Mouse (Mus musculus): ENCODE measurements around the gene Adcy5.

GRCm38 (mm10) chr16:35270353-35270934, 115.8 kb downstream of the Adcy5 start:
- no peak for TF ChIP-seq TCF3 (IDR thresholded peaks at IDR 0.05; ENCODE audit: insufficient read length, low read depth)
- TF ChIP-seq POLR2A (IDR thresholded peaks at IDR 0.05; ENCODE audit: insufficient read length, low read depth), result no peak
- TF ChIP-seq E2F4 (IDR thresholded peaks at IDR 0.05; ENCODE audit: insufficient read depth), result no peak
- no peak for TF ChIP-seq POLR2AphosphoS2 (IDR thresholded peaks at IDR 0.05; ENCODE audit: insufficient read length, low read depth)
- TF ChIP-seq TCF12 (IDR thresholded peaks at IDR 0.05; ENCODE audit: insufficient read depth, poor library complexity, severe bottlenecking), result no peak
- no peak for TF ChIP-seq USF1 (IDR thresholded peaks at IDR 0.05; ENCODE audit: low read depth)
- no peak for TF ChIP-seq MAX (IDR thresholded peaks at IDR 0.05; ENCODE audit: low read depth)
- no peak for TF ChIP-seq REST (IDR thresholded peaks at IDR 0.05; ENCODE audit: insufficient read depth, insufficient read length)
- no peak for TF ChIP-seq MYOD1 (IDR thresholded peaks at IDR 0.05; ENCODE audit: control insufficient read depth in 1 of 3, insufficient read length in 2 of 3, low read depth in 2 of 3)
- TF ChIP-seq MYOG (IDR thresholded peaks at IDR 0.05; ENCODE audit: control insufficient read depth in 1 of 3, insufficient read depth in 1 of 3, insufficient read length in 2 of 3, low read depth in 2 of 3), result no peak
- TF ChIP-seq CEBPB (IDR thresholded peaks at IDR 0.05; ENCODE audit: insufficient read depth, poor library complexity, severe bottlenecking), result no peak
